Mouse (Mus musculus) CH12.LX (cell line): ENCODE measurements at regions not wholly inside any gene's neighbourhood (a gene's known extent, or its start where the extent isn't known, plus 50 kb on each side); places are given as distances from the start of the nearest gene placed in this dataset.

Experiments used
- BHLHE40 ChIP-seq: IDR thresholded peaks from 2 replicates; pipeline ENCODE4 v1.6.1; 2011; ENCODE audit warnings: mild to moderate bottlenecking, low read depth, low read length, improper control_type of control experiment
- CTCF ChIP-seq, 2 experiments: IDR thresholded peaks in 1 of 2; conservative IDR thresholded peaks in 1 of 2; 2 replicates each; pipeline ENCODE4 v1.5.1; 2011 to 2012; ENCODE audit warnings: low read depth in 2 of 2, low read length in 2 of 2, improper control_type of control experiment in 1 of 2, inconsistent platforms in 1 of 2, mild to moderate bottlenecking in 1 of 2, moderate library complexity in 1 of 2
- E2F4 ChIP-seq: IDR thresholded peaks from 2 replicates; pipeline ENCODE4 v1.6.1; 2011; ENCODE audit warnings: low read depth, low read length, improper control_type of control experiment; ENCODE audit not compliant: insufficient replicate concordance
- EP300 ChIP-seq: IDR thresholded peaks from 2 replicates; pipeline ENCODE4 v1.6.1; 2011; ENCODE audit warnings: low read length, improper control_type of control experiment
- MAX ChIP-seq: IDR thresholded peaks from 2 replicates; pipeline ENCODE4 v1.6.1; 2011; ENCODE audit warnings: low read length, improper control_type of control experiment
- NELFE ChIP-seq: IDR thresholded peaks from 2 replicates; pipeline ENCODE4 v1.6.1; 2011; ENCODE audit warnings: low read depth, low read length, improper control_type of control experiment
- NRF1 ChIP-seq: IDR thresholded peaks from 2 replicates; pipeline ENCODE4 v1.6.1; 2014; ENCODE audit warnings: low read depth, mild to moderate bottlenecking, inconsistent platforms, low read length, improper control_type of control experiment, moderate library complexity
- POLR2A ChIP-seq: IDR thresholded peaks from 2 replicates; pipeline ENCODE4 v1.6.1; 2011; ENCODE audit warnings: low read depth, mild to moderate bottlenecking, improper control_type of control experiment, low read length
- TCF12 ChIP-seq: IDR thresholded peaks from 2 replicates; pipeline ENCODE4 v1.6.1; 2014; ENCODE audit warnings: low read depth, mild to moderate bottlenecking, inconsistent platforms, low read length, improper control_type of control experiment
- ZMIZ1 ChIP-seq: IDR thresholded peaks from 2 replicates; pipeline ENCODE4 v1.6.1; 2012; ENCODE audit warnings: low read depth, mild to moderate bottlenecking, inconsistent platforms, low read length, improper control_type of control experiment
- ZNF384 ChIP-seq: IDR thresholded peaks from 2 replicates; pipeline ENCODE4 v1.6.1; 2012; ENCODE audit warnings: low read depth, low read length, improper control_type of control experiment, inconsistent platforms

DNA sequence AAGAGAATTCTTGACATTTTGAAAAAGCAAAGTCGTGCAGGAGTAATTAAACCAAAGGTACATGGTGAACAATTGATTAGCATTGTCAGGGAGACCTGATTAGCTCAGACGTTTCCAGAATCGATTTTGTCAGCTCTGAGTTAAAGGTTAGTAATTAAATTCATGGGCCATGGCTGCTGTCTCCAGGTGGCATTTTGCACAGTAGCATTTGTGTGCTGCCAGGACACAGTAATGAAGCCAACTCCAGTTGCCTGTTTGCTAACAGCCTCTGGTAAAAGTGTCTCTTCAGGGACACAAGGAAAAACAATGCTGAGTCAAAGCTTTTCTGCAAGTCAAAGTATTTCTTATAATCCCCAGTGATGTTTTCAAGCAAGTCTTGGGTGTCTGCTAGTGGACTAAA, 113.3 kb upstream of the Kbtbd8 start:
- no peak for TF ChIP-seq TCF12
- TF ChIP-seq EP300 = no peak
- TF ChIP-seq POLR2A = no peak
- TF ChIP-seq E2F4 = no peak
- no peak for TF ChIP-seq NELFE
- TF ChIP-seq CTCF (conservative IDR thresholded peaks at IDR 0.05 in 1 of 2, IDR thresholded peaks at IDR 0.05 in 1 of 2; ENCODE audit: low read depth in 2 of 2, low read length in 2 of 2) = no peak
- no peak for TF ChIP-seq ZMIZ1
- no peak for TF ChIP-seq ZNF384
- no peak for TF ChIP-seq BHLHE40
- TF ChIP-seq NRF1 = no peak
- TF ChIP-seq MAX = no peak
